Mouse (Mus musculus) heart, embryonic 11.5 days (tissue): ENCODE data around the gene Ptprf. TPM values are rescaled to one million over a fixed set of nuclear protein-coding genes. Genes with fewer than 3 reads are reported as not detected.

Source experiments
- ATAC-seq: fragments of 200-750 bp; cut with Nextera tagmentation; replicated peaks from 2 replicates; pipeline ENCODE4 v1.8.0; 2017; ENCODE audit warnings: moderate library complexity; ENCODE audit not compliant: insufficient number of reproducible peaks, low FRiP score, low TSS enrichment
- H3K27ac ChIP-seq: fragments of 300-500 bp; sonication (generic); 2 replicates; pipeline ENCODE4 v1.5.1; 2014; ENCODE audit warnings: mild to moderate bottlenecking, low read depth, low read length
- H3K27me3 ChIP-seq: fragments of 300-500 bp; sonication (generic); 2 replicates; pipeline ENCODE4 v1.6.1; 2014; ENCODE audit warnings: mild to moderate bottlenecking, low read length, mixed read lengths; ENCODE audit not compliant: control insufficient read depth, insufficient read depth
- H3K36me3 ChIP-seq: fragments of 300-500 bp; sonication (generic); 2 replicates; pipeline ENCODE4 v1.6.1; 2014; ENCODE audit warnings: mild to moderate bottlenecking, low read length, moderate library complexity, mixed read lengths; ENCODE audit not compliant: control insufficient read depth, insufficient read depth
- H3K4me1 ChIP-seq: fragments of 300-500 bp; sonication (generic); 2 replicates; pipeline ENCODE4 v1.6.1; 2014; ENCODE audit warnings: low read length; ENCODE audit not compliant: control insufficient read depth, insufficient read depth
- H3K4me2 ChIP-seq: fragments of 300-500 bp; sonication (generic); 2 replicates; pipeline ENCODE4 v1.6.1; 2014; ENCODE audit warnings: mild to moderate bottlenecking, moderate library complexity
- H3K4me3 ChIP-seq: fragments of 300-500 bp; sonication (generic); 2 replicates; pipeline ENCODE4 v1.5.1; 2014; ENCODE audit warnings: low read depth, low read length
- H3K9ac ChIP-seq: fragments of 300-500 bp; sonication (generic); 2 replicates; pipeline ENCODE4 v1.6.1; 2014; ENCODE audit warnings: mild to moderate bottlenecking, low read depth, low read length, moderate library complexity
- H3K9me3 ChIP-seq: fragments of 300-500 bp; sonication (generic); replicated peaks from 2 replicates; pipeline ENCODE4 v1.6.1; 2016; ENCODE audit warnings: low read length; ENCODE audit not compliant: control insufficient read depth
- WGBS: fragments of 180-500 bp; shearing (Covaris S2); extraction: QIAGEN DNeasy Blood & Tissue Kit; methylation state at CpG from one replicate; pipeline ENCODE4 v1.1.7; 2014; ENCODE audit not compliant: insufficient replicate concordance; 5-methylcytosine and 5-hydroxymethylcytosine counted together
- polyA plus RNA-seq: library from polyadenylated mRNA; unstranded; fragments of >200 nt; fragmentation: Nextera tagmentation; extraction: Ambion mirVana; gene quantifications from 2 replicates; pipeline ENCODE4 v1.2.1, GENCODE M21; 2014

The Ptprf gene
- polyA plus RNA-seq, 1 experiment from 2014 or later: 24.5 TPM

DNA sequence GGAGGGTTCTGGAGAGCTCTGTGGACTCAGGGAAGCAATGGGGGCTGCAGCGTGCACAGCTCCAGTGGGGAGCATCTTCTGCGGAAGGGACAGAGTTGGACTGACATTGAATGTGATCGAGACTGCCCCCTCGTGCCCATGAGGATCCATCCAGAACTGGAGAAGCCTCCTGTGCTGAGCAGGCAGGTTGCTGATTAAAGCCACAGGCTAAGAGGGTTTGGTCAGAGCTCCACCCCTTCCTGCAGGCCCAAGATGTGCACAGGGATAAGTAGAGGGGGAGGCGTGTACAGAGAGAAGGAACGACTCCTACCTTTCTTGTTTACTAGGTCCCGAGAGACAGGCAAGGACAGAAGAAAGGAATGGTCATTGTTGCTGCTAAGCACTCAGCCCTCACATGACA lies 69.9 kb downstream of the Ptprf start:
- no peaks in the 10 kb centered on the region for H3K27me3 ChIP-seq
- ATAC-seq: no peak
- H3K9ac ChIP-seq: no peak overlapping the region
- no peak overlapping the region for H3K4me2 ChIP-seq
- 78% methylated on average over 7 of the region's 7 CpGs for WGBS
- no peak overlapping the region for H3K4me3 ChIP-seq
- H3K4me1 ChIP-seq: no peaks in the 10 kb centered on the region
- H3K9me3 ChIP-seq: no peaks in the 10 kb centered on the region
- peaks cover 48% of the 10 kb centered on the region for H3K36me3 ChIP-seq
- H3K27ac ChIP-seq: no peak overlapping the region

DNA sequence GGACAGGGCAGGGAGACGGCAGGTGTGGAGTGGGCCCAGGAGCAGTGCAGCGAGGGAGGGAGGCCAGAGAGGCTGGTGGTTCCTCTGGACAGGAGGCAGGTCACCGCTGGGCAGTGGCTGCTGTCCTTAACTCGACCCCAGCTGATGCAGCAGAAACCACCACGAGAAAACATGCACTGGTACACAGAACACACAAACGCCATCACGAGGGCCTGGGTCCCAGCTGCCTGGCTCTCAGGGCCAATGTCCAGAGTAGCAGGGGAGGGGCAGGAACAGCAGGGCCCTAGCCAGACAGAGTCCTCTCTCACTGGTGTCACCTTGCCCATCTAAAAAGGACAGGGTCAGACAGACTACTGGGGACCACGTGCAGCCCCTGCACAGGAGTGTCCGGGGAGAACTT lies 70.4 kb downstream of the Ptprf start:
- Histone ChIP-seq H3K27me3 (no peaks in the 10 kb centered on the region), H3K9me3 (no peaks in the 10 kb centered on the region), H3K4me3 (no peak overlapping the region), H3K27ac (no peak overlapping the region), H3K9ac (no peak overlapping the region), H3K4me1 (no peaks in the 10 kb centered on the region), H3K36me3 (peaks cover 44% of the 10 kb centered on the region), H3K4me2 (no peak overlapping the region)
- 78% methylated on average over 9 of the region's 9 CpGs for WGBS
- ATAC-seq: no peak

DNA sequence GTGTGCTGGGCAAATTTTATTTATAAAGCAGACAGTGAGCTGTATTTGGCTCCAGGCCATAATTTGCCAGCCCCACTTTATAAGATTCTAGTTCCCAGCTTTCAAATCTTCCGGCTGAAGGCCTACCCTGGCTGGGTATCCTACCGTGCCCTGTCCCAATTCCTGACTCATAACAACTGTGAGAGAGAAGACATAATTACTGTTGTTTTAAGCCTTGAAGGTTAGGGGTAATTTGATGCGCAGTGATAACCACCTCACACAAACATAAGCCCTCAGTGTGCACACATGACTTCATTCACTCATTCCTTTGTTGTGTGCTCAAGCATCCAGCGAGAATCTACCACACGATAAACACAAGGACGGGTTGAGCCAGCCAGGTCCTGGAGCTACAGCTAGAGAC lies 71.7 kb downstream of the Ptprf start:
- Histone ChIP-seq H3K9ac (no peak overlapping the region), H3K36me3 (peaks cover 33% of the 10 kb centered on the region), H3K4me2 (no peak overlapping the region), H3K4me3 (no peak overlapping the region), H3K9me3 (no peaks in the 10 kb centered on the region), H3K27ac (no peak overlapping the region), H3K4me1 (no peaks in the 10 kb centered on the region), H3K27me3 (no peaks in the 10 kb centered on the region)
- ATAC-seq: no peak
- 89% methylated on average over 6 of the region's 6 CpGs for WGBS

DNA sequence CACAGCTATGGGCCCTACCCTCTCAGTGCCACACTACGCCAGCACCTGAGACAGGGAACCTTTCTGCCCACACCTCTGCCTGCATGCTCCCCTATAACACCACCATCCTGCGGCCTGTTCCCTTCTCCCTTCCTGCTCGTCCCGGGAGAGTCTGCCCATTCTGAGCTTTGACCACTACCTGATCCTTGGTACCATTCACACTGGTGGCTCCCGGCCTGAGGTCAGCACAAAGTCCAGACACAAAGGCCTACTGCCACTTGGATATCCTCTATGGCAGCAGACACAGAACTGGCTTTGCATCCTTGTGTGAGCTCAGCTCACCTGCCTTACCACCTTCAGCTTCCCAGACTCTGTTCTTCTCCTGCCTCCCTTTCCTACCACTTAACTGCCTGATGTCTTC lies 72.7 kb downstream of the Ptprf start:
- H3K9ac ChIP-seq: no peak overlapping the region
- no peak for ATAC-seq
- H3K4me3 ChIP-seq: no peak overlapping the region
- no peaks in the 10 kb centered on the region for H3K9me3 ChIP-seq
- no peak overlapping the region for H3K4me2 ChIP-seq
- peaks cover 33% of the 10 kb centered on the region for H3K36me3 ChIP-seq
- no peaks in the 10 kb centered on the region for H3K4me1 ChIP-seq
- 87% methylated on average over 5 of the region's 5 CpGs for WGBS
- no peak overlapping the region for H3K27ac ChIP-seq
- no peaks in the 10 kb centered on the region for H3K27me3 ChIP-seq

DNA sequence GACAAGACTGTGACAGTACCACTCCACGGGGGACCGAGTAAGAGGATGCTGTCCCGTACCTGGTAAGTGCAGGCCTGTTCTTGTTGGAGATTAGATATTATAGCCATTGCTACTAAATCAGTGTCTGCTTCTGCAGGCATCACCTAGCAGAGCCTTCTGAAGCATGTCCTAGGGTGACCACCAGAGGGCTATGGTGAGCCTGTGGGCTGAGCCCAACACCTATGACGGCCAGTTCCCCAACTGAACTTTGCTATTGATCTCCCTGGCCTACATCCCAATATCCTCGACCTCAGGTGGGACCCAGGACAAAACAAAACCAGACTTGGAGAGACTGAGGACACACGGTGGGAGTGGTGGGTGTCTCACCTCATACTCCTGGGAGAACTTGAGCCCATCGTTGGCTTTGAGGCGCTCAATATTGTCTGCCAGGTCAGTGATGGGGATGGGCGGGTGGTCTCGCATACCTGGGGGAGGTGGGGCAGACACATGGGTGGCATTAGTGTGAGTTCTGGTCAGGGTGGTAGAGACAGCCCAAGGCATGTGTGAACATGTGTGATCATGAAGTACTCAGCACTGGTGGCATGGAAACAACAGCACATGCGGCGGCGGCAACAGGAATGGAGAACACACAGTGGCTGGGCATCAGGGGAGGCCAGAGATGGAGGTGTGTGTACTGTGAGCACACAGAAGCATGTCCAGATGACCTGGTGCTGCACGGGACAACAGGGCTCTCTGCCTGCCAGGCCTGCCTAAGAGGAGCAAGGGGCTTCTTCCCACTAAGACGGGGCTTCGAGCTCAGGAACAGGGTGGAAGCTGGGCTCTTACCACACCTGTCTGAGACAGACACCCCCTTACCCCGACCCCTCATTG lies 74.2 kb downstream of the Ptprf start:
- Histone ChIP-seq H3K4me1 (no peaks in the 10 kb centered on the region), H3K4me3 (no peak overlapping the region), H3K9ac (no peak overlapping the region), H3K27me3 (no peaks in the 10 kb centered on the region), H3K9me3 (no peaks in the 10 kb centered on the region), H3K36me3 (peaks cover 29% of the 10 kb centered on the region), H3K27ac (no peak overlapping the region), H3K4me2 (no peak overlapping the region)
- ATAC-seq: no peak
- WGBS: 76% methylated on average over 17 of the region's 17 CpGs

DNA sequence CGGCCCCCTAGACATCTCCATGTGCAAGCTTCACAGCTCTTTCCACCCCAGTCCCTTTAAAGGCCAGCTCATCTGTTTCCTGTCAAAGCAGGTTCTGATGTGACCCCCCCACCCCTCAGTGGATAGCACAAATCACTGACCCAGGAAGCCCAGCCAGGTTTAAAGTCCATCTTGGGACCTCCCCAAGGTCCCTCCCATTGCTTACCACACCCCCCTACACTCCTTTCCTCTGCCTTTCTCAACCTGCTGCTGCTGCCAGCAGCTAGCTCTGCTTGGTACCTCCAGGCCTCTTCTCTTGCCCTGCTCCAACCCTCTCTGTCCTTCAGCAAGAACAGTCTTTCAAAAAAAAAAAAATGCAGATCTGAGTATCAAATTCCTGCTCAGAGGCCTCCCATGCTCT lies 76.3 kb downstream of the Ptprf start:
- peaks cover 35% of the 10 kb centered on the region for H3K36me3 ChIP-seq
- no peaks in the 10 kb centered on the region for H3K4me1 ChIP-seq
- no peak overlapping the region for H3K9ac ChIP-seq
- no peak overlapping the region for H3K4me2 ChIP-seq
- ATAC-seq: no peak
- no peak overlapping the region for H3K4me3 ChIP-seq
- no peaks in the 10 kb centered on the region for H3K27me3 ChIP-seq
- WGBS: 78% methylated on average over 1 of the region's 1 CpGs
- no peak overlapping the region for H3K27ac ChIP-seq
- no peaks in the 10 kb centered on the region for H3K9me3 ChIP-seq

DNA sequence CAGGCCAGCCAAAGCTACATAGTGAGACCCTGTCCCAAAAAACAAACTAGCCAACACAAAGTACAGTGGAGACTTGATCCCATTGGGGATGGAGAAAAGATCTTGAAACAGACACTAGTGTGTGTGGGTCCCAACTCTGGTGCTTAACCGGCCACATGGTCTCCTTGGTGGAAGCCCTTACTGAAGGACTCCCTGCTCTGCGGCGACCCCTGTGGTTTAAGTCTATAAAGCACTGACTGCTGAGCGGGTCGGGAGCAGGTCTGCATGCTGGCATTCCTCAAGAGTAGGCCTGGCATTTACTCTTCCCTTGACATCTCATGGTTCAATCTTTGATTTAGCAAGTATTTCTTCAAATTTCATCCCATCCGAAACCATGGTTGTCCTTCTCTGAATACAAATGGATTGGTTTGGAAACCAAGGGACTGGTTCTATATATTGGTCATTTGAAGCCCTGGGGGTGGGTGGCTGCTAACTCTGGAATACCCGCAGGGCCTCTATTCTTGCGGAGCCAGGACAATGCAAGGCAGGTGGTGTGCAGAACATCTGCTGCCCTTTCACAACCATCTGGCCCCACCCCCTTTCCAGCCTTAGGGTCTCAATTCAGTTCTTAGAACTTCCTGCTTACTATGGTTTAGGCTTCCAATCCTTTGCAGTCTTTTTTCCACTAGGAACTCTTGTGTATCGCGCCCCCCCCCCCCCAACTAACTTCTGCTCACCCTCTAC lies 84.1 kb downstream of the Ptprf start:
- WGBS: 65% methylated on average over 10 of the region's 10 CpGs
- H3K36me3 ChIP-seq: peaks cover 26% of the 10 kb centered on the region
- H3K4me1 ChIP-seq: no peaks in the 10 kb centered on the region
- no peak overlapping the region for H3K9ac ChIP-seq
- H3K4me2 ChIP-seq: no peak overlapping the region
- no peak for ATAC-seq
- no peak overlapping the region for H3K4me3 ChIP-seq
- H3K27ac ChIP-seq: no peak overlapping the region
- H3K9me3 ChIP-seq: no peaks in the 10 kb centered on the region
- no peaks in the 10 kb centered on the region for H3K27me3 ChIP-seq

DNA sequence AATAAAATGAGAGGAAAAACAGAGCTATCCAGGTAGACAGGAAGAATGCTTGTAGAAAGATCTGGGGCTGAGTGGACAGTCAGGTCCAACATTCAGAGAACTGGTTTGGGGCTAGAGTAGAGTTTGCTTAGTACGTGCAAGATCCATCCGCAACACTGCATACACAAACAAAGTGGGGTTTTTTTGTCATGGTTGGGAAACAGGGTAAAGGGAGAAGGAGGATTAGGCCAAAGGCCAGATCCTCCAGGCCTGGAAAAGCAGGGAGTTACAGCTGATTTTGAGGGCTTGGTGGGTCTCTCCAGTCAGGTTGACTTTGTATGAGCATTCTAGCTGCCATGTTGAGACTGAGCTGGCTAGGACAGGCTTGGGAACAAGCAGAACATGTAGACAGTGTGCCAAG lies 85.3 kb downstream of the Ptprf start:
- 89% methylated on average over 2 of the region's 2 CpGs for WGBS
- no peak overlapping the region for H3K9ac ChIP-seq
- no peak overlapping the region for H3K4me3 ChIP-seq
- H3K4me2 ChIP-seq: no peak overlapping the region
- no peaks in the 10 kb centered on the region for H3K9me3 ChIP-seq
- no peaks in the 10 kb centered on the region for H3K27me3 ChIP-seq
- peaks cover 17% of the 10 kb centered on the region for H3K36me3 ChIP-seq
- no peaks in the 10 kb centered on the region for H3K4me1 ChIP-seq
- no peak overlapping the region for H3K27ac ChIP-seq
- ATAC-seq: no peak
